Mouse (Mus musculus) forebrain, embryonic 15.5 days (tissue): ENCODE results near the gene Ccdc15. TPM values are rescaled to one million over a fixed set of nuclear protein-coding genes. Genes with fewer than 3 reads are reported as not detected.
"Not testable (repeated sequence)": the region's sequence is repeated elsewhere in the genome, so short reads cannot be mapped to it uniquely, and the experiment has no call there.

ENCODE experiments used
- ATAC-seq: fragments of 200-750 bp; cut with Nextera tagmentation; replicated peaks from 2 replicates; pipeline ENCODE4 v1.8.0; 2017; ENCODE audit warnings: mild to moderate bottlenecking, moderate TSS enrichment, moderate library complexity
- H3K27ac ChIP-seq: fragments of 300-500 bp; sonication (generic); replicated peaks from 2 replicates; pipeline ENCODE4 v1.5.1; 2015; ENCODE audit warnings: mild to moderate bottlenecking, inconsistent platforms
- H3K27me3 ChIP-seq: fragments of 300-500 bp; sonication (generic); 2 replicates; pipeline ENCODE4 v1.6.1; 2015; ENCODE audit warnings: inconsistent platforms
- H3K36me3 ChIP-seq: fragments of 300-500 bp; sonication (generic); 2 replicates; pipeline ENCODE4 v1.6.1; 2015; ENCODE audit warnings: mild to moderate bottlenecking, inconsistent platforms
- H3K4me1 ChIP-seq: fragments of 300-500 bp; sonication (generic); 2 replicates; pipeline ENCODE4 v1.6.1; 2015; ENCODE audit warnings: inconsistent platforms
- H3K4me2 ChIP-seq: fragments of 300-500 bp; sonication (generic); replicated peaks from 2 replicates; pipeline ENCODE4 v1.6.1; 2015; ENCODE audit warnings: mild to moderate bottlenecking, inconsistent platforms
- H3K4me3 ChIP-seq: fragments of 300-500 bp; sonication (generic); 2 replicates; pipeline ENCODE4 v1.5.1; 2015; ENCODE audit warnings: mild to moderate bottlenecking, inconsistent platforms
- H3K9ac ChIP-seq: fragments of 300-500 bp; sonication (generic); replicated peaks from 2 replicates; pipeline ENCODE4 v1.6.1; 2015; ENCODE audit warnings: mild to moderate bottlenecking, inconsistent platforms
- H3K9me3 ChIP-seq: fragments of 300-500 bp; sonication (generic); 2 replicates; pipeline ENCODE4 v1.6.1; 2016; ENCODE audit warnings: inconsistent platforms
- WGBS: fragments of 180-500 bp; shearing (Covaris S2); methylation state at CpG from one replicate; pipeline ENCODE4 v1.1.7; 2015; ENCODE audit warnings: mixed read lengths; 5-methylcytosine and 5-hydroxymethylcytosine counted together
- polyA plus RNA-seq: library from polyadenylated mRNA; unstranded; fragments of >200 nt; fragmentation: Nextera tagmentation; extraction: Ambion mirVana; gene quantifications from 2 replicates; pipeline ENCODE4 v1.2.1, GENCODE M21; 2015

Ccdc15 gene
- polyA plus RNA-seq, 1 experiment from 2014 or later: 8.9 TPM

DNA sequence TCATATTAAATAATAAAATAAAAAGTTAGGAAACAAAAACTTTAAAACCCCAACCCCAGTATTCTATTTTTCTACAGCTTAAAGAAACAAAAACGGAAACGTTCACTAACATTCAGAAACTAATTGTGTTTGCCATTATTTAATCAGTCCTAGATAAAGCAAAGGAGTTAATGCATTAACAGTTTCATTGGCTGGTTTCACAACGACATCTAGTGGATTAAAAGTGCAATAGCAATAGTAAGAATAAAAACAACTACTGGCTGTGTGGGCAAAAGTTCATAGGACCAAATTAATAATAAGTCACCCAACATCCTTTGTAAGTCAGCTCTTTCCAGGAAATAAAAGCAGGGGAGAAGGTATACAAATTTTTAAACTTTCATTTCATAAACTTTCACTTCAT is 18.8 kb downstream of the Ccdc15 start:
- Histone ChIP-seq H3K4me3 (no peak overlapping the region), H3K4me2 (no peak overlapping the region), H3K9me3 (no peaks in the 10 kb centered on the region), H3K27me3 (no peaks in the 10 kb centered on the region), H3K4me1 (no peaks in the 10 kb centered on the region), H3K9ac (no peak overlapping the region), H3K27ac (no peak overlapping the region), H3K36me3 (no peaks in the 10 kb centered on the region)
- 31% methylated on average over 3 of the region's 3 CpGs for WGBS
- 0 out of 2 replicates have a peak, but pooled peaks have one; percentile 23 for ATAC-seq

DNA sequence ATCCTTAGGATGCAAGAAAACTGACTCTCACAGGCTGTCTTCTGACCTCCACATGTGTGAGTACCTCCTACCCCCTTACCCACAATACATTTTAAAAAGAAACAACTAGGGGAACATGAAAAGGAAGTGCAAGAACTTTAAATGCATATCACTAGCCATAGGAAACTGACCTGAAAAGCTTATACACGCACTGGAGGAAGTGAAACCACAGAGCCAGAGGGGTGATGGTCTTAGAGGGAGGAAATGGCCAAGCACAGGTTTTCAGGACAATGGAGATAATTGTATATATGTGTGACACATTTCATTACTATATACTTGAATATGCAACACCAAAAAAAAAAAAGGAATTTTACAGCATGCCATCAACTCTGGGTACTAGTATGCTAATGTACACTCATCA is 46.5 kb downstream of the Ccdc15 start:
- no peaks in the 10 kb centered on the region for H3K9me3 ChIP-seq

GRCm38 (mm10) chr9:37300501-37300900 is 47.7 kb downstream of the Ccdc15 start:
- H3K4me1 ChIP-seq, H3K9me3 ChIP-seq, H3K27ac ChIP-seq, H3K36me3 ChIP-seq, H3K4me3 ChIP-seq, H3K27me3 ChIP-seq, ATAC-seq, H3K4me2 ChIP-seq, H3K9ac ChIP-seq: not testable (repeated sequence)
- WGBS: 44% methylated on average over 1 of the region's 1 CpGs

More for the DNA sequence above, 46.5 kb downstream of the Ccdc15 start:
- Histone ChIP-seq H3K4me1 (no peaks in the 10 kb centered on the region), H3K27me3 (no peaks in the 10 kb centered on the region), H3K36me3 (no peaks in the 10 kb centered on the region), H3K27ac (no peak overlapping the region), H3K9ac (no peak overlapping the region), H3K4me2 (no peak overlapping the region), H3K4me3 (no peak overlapping the region)
- no peak for ATAC-seq
- 92% methylated on average over 1 of the region's 1 CpGs for WGBS

GRCm38 (mm10) chr9:37295586-37295985 is 52.6 kb downstream of the Ccdc15 start:
- Histone ChIP-seq H3K4me3 (no peak overlapping the region), H3K9me3 (no peaks in the 10 kb centered on the region)
- ATAC-seq: no peak

DNA sequence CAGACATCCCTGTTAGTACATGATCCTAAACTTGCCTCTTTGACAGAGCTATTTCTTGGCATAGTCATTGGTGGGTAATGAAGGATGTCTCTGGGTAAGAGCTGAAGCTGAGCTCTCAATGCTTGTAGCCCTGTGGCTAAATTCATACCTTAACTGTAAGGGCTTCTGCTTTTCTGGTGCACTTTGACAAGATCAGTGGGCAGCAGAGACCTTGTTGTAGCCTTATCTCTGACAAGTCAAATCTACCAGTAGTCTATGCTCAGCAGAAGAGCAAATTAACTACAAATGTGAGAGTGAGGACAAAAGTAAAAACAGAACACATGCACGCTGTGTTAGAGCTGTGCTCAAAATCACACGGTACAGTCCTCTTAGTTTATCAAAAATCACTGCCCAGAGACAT is 81.6 kb downstream of the Ccdc15 start:
- H3K4me1 ChIP-seq: no peaks in the 10 kb centered on the region
- H3K4me3 ChIP-seq: no peak overlapping the region
- ATAC-seq: no peak
- WGBS: 97% methylated on average over 2 of the region's 2 CpGs
- no peak overlapping the region for H3K9ac ChIP-seq
- no peaks in the 10 kb centered on the region for H3K36me3 ChIP-seq
- H3K27ac ChIP-seq: no peak overlapping the region
- H3K27me3 ChIP-seq: no peaks in the 10 kb centered on the region
- no peaks in the 10 kb centered on the region for H3K9me3 ChIP-seq
- no peak overlapping the region for H3K4me2 ChIP-seq

More at GRCm38 (mm10) chr9:37295586-37295985, 52.6 kb downstream of the Ccdc15 start:
- Histone ChIP-seq H3K9ac (no peak overlapping the region), H3K27me3 (no peaks in the 10 kb centered on the region), H3K27ac (no peak overlapping the region), H3K4me2 (no peak overlapping the region), H3K36me3 (no peaks in the 10 kb centered on the region), H3K4me1 (no peaks in the 10 kb centered on the region)

DNA sequence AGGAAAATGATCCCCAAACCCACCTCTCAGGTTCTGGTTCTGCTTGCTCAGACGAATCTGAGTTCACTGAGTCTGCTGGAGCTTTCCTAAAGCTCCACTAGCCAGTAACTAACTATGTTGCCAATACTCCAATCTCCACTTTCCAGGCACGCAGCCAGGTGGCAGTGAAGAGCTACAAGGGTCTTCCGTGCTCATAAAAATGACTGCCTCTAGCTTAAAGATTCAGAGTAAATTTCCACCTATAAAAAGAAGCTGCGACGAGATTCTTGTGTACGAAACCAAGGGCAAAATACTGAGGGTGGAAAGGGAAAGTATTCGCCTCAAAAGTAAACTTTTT is 92.4 kb downstream of the Ccdc15 start:
- 35% methylated on average over 7 of the region's 7 CpGs for WGBS
- Histone ChIP-seq H3K27ac (peak overlapping the region; percentile 41; the same call in 1 of the 2 replicates), H3K4me2 (peak overlapping the region; percentile 60), H3K36me3 (no peaks in the 10 kb centered on the region), H3K4me1 (peaks cover 16% of the 10 kb centered on the region), H3K4me3 (peak overlapping the region; percentile 32), H3K9ac (0 out of 2 replicates have a peak overlapping the region, but pooled peaks have one; percentile 44), H3K9me3 (no peaks in the 10 kb centered on the region), H3K27me3 (no peaks in the 10 kb centered on the region; the same call in 1 of the 2 replicates)
- peak; percentile 69 for ATAC-seq

- Histone ChIP-seq H3K4me1 (peaks cover 16% of the 10 kb centered on the region), H3K9me3 (no peaks in the 10 kb centered on the region), H3K9ac (peak within 1 kb of the TSS; percentile 44), H3K27me3 (no peaks in the 10 kb centered on the region; the same call in 1 of the 2 replicates), H3K27ac (peak within 1 kb of the TSS; percentile 41; the same call in 1 of the 2 replicates), H3K36me3 (no peaks in the 10 kb centered on the region), H3K4me3 (peak within 1 kb of the TSS; percentile 32), H3K4me2 (peak within 1 kb of the TSS; percentile 60)
- 3% methylated on average over 38 of the region's 38 CpGs for WGBS
- peak; percentile 94 for ATAC-seq
Observed at GRCm38 (mm10) chr9:37255149-37255888, 92.9 kb downstream of the Ccdc15 start, which contains the start of gene Slc37a2. Slc37a2 (minus strand) TSS chr9:37255738.

- Histone ChIP-seq H3K27me3 (no peaks in the 10 kb centered on the region; the same call in 1 of the 2 replicates), H3K4me1 (peaks cover 16% of the 10 kb centered on the region), H3K4me2 (peak overlapping the region; percentile 60), H3K9me3 (no peaks in the 10 kb centered on the region), H3K36me3 (no peaks in the 10 kb centered on the region), H3K4me3 (peak overlapping the region; percentile 32), H3K9ac (no peak overlapping the region; the same call in 1 of the 2 replicates), H3K27ac (no peak overlapping the region)
- 26% methylated on average over 6 of the region's 6 CpGs for WGBS
- ATAC-seq: peak; percentile 26
Observed at GRCm38 (mm10) chr9:37254531-37255110, 93.6 kb downstream of the Ccdc15 start.

GRCm38 (mm10) chr9:37250631-37251030 is 97.6 kb downstream of the Ccdc15 start:
- no peak overlapping the region for H3K4me2 ChIP-seq
- no peak for ATAC-seq
- H3K4me3 ChIP-seq: no peak overlapping the region
- no peaks in the 10 kb centered on the region for H3K9me3 ChIP-seq
- H3K4me1 ChIP-seq: peaks cover 22% of the 10 kb centered on the region
- H3K36me3 ChIP-seq: no peaks in the 10 kb centered on the region
- 88% methylated on average over 6 of the region's 6 CpGs for WGBS
- no peak overlapping the region for H3K27ac ChIP-seq
- H3K9ac ChIP-seq: no peak overlapping the region
- no peaks in the 10 kb centered on the region; the same call in 1 of the 2 replicates for H3K27me3 ChIP-seq

DNA sequence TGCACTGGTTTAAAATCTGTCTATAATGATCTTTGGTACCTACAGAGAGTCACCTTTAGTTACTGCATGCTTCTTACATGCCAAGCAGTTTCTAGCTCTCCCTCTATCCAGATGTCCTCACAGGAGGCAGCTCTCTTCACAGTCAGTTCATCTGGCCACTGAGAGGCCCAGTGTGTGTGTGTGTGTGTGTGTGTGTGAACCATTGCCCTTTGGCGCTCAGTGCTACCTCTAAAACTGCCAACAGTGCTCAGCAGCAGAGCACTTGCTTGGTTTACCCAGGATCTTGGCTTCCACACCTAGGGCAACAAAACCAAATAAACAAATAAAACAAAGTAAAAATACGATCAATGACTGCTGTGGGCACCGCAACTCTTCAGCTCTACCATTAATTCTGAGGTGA is 98.3 kb downstream of the Ccdc15 start:
- Histone ChIP-seq H3K36me3 (no peaks in the 10 kb centered on the region), H3K4me3 (no peak overlapping the region), H3K4me1 (peaks cover 17% of the 10 kb centered on the region), H3K9ac (no peak overlapping the region), H3K9me3 (no peaks in the 10 kb centered on the region), H3K4me2 (no peak overlapping the region), H3K27me3 (no peaks in the 10 kb centered on the region; the same call in 1 of the 2 replicates), H3K27ac (no peak overlapping the region)
- ATAC-seq: no peak
- 91% methylated on average over 3 of the region's 3 CpGs for WGBS

DNA sequence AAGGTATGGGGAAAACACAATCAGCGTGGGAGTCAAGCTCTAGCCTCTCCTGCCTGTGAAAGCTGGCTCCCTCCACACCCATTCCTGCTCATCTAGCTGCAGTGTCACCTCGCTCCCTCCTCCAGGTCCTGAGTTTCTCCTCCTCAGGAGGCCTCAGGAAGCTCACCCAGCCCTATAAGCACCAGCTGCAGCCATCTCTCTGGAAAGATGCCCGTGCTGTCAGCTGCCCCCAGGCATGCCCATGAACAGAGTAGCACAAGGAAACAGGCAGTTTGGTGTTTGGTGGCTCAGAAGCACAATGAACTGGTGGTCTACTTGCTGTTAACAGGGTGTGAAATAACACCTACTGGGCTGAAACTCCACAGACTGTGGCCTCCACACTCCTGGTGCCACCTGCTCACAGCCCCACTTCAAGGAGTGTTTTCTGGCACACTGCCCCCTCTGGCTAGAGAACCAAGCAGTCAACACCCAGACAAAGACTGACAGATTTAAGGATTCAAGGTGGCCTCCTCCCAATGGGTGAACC is 99.8 kb downstream of the Ccdc15 start:
- H3K9me3 ChIP-seq: no peaks in the 10 kb centered on the region
- H3K9ac ChIP-seq: no peak overlapping the region
- no peaks in the 10 kb centered on the region for H3K36me3 ChIP-seq
- peak; percentile 84 for ATAC-seq
- peaks cover 12% of the 10 kb centered on the region for H3K4me1 ChIP-seq
- no peak overlapping the region for H3K4me2 ChIP-seq
- H3K27ac ChIP-seq: peak overlapping the region; percentile 46
- no peaks in the 10 kb centered on the region for H3K27me3 ChIP-seq
- WGBS: 49% methylated on average over 3 of the region's 3 CpGs
- H3K4me3 ChIP-seq: no peak overlapping the region

- Histone ChIP-seq H3K9ac (no peak overlapping the region), H3K27me3 (no peaks in the 10 kb centered on the region), H3K4me2 (no peak overlapping the region), H3K27ac (no peak overlapping the region), H3K4me3 (no peak overlapping the region), H3K4me1 (peaks cover 12% of the 10 kb centered on the region), H3K9me3 (no peaks in the 10 kb centered on the region), H3K36me3 (no peaks in the 10 kb centered on the region)
- ATAC-seq: no peak
Observed at GRCm38 (mm10) chr9:37247429-37247828, 100.8 kb downstream of the Ccdc15 start.
